Mouse (Mus musculus): ENCODE data around the gene Nccrp1.

Nccrp1 gene

GRCm38 (mm10) chr7:28547154-28547553, at the start of gene Nccrp1:
TSS of gene Nccrp1 (minus strand) at chr7:28547254.
- DNase-seq (ENCODE audit: low spot score), result no peak

- no peak for DNase-seq (ENCODE audit: low spot score)
Observed at GRCm38 (mm10) chr7:28595751-28596435, 48.8 kb upstream of the Nccrp1 start.

- no peak for DNase-seq (ENCODE audit: low spot score)
Observed at GRCm38 (mm10) chr7:28593206-28594111, 46.4 kb upstream of the Nccrp1 start.

- no peak for DNase-seq (ENCODE audit: low spot score)
Observed at GRCm38 (mm10) chr7:28591862-28592261, 44.8 kb upstream of the Nccrp1 start.

- DNase-seq (ENCODE audit: low spot score), result no peak
Observed at GRCm38 (mm10) chr7:28587644-28588043, 40.6 kb upstream of the Nccrp1 start.

- DNase-seq (ENCODE audit: low spot score), result no peak
Observed at GRCm38 (mm10) chr7:28586663-28587411, 39.8 kb upstream of the Nccrp1 start.

- DNase-seq (ENCODE audit: low spot score), result no peak
Observed at GRCm38 (mm10) chr7:28585001-28585400, 37.9 kb upstream of the Nccrp1 start.

- DNase-seq (ENCODE audit: low spot score), result no peak
Observed at GRCm38 (mm10) chr7:28584468-28584867, 37.4 kb upstream of the Nccrp1 start.

- no peak for DNase-seq (ENCODE audit: low spot score)
Observed at GRCm38 (mm10) chr7:28583570-28584344, 36.7 kb upstream of the Nccrp1 start.

GRCm38 (mm10) chr7:28582841-28583240, 35.8 kb upstream of the Nccrp1 start:
- DNase-seq (ENCODE audit: low spot score), result no peak

GRCm38 (mm10) chr7:28581721-28582120, 34.7 kb upstream of the Nccrp1 start:
- DNase-seq (ENCODE audit: low spot score), result no peak

GRCm38 (mm10) chr7:28579826-28580225, 32.8 kb upstream of the Nccrp1 start:
- no peak for DNase-seq (ENCODE audit: low spot score)

- DNase-seq (ENCODE audit: low spot score), result no peak
Observed at GRCm38 (mm10) chr7:28578543-28579053, 31.5 kb upstream of the Nccrp1 start.

GRCm38 (mm10) chr7:28577826-28578542, 30.9 kb upstream of the Nccrp1 start:
- peak; percentile 43 for DNase-seq (ENCODE audit: low spot score)

GRCm38 (mm10) chr7:28576271-28576914, 29.3 kb upstream of the Nccrp1 start:
- DNase-seq (ENCODE audit: low spot score), result peak; percentile 73

- no peak for DNase-seq (ENCODE audit: low spot score)
Observed at GRCm38 (mm10) chr7:28575597-28575996, 28.5 kb upstream of the Nccrp1 start.

GRCm38 (mm10) chr7:28573236-28573635, 26.2 kb upstream of the Nccrp1 start:
- DNase-seq (ENCODE audit: low spot score), result no peak

GRCm38 (mm10) chr7:28572689-28573088, 25.6 kb upstream of the Nccrp1 start:
- DNase-seq (ENCODE audit: low spot score), result no peak

GRCm38 (mm10) chr7:28570982-28571682, 24.1 kb upstream of the Nccrp1 start:
- no peak for DNase-seq (ENCODE audit: low spot score)

All from ovary, postnatal 14 days (tissue).